Mouse (Mus musculus): ENCODE measurements around the gene Vmn1r4. TPM values are rescaled to one million over a fixed set of nuclear protein-coding genes. Genes with fewer than 3 reads are reported as not detected.

Vmn1r4 gene
- polyA plus RNA-seq, 1 experiment from 2014 or later: 0.07 TPM

- no peak for TF ChIP-seq CTCF (IDR thresholded peaks at IDR 0.05; ENCODE audit: low read depth)
- Histone ChIP-seq H3K9ac (ENCODE audit: low read depth, low read length) (no peak overlapping the region), H3K36me3 (ENCODE audit: control insufficient read depth, insufficient read depth) (no peaks in the 10 kb centered on the region; the same call in 1 of the 2 replicates), H3K4me1 (replicated peaks; ENCODE audit: control insufficient read depth, insufficient read depth, low read length) (peaks cover 5% of the 10 kb centered on the region; the same call in 1 of the 2 replicates), H3K9me3 (ENCODE audit: control insufficient read depth) (no peaks in the 10 kb centered on the region), H3K4me2 (replicated peaks; ENCODE audit: low read depth) (peak overlapping the region; percentile 44), H3K4me3 (ENCODE audit: low read depth, low read length) (no peak overlapping the region), H3K27me3 (replicated peaks; ENCODE audit: control insufficient read depth, insufficient read depth, low read length) (no peaks in the 10 kb centered on the region), H3K27ac (ENCODE audit: low read depth, low read length) (no peak overlapping the region)
- no peak for ATAC-seq
- 47% methylated on average over 3 of the region's 3 CpGs for WGBS
Observed at GRCm38 (mm10) chr6:56899601-56900000, 24.2 kb upstream of the Vmn1r4 start.

GRCm38 (mm10) chr6:56901336-56901735 lies 22.5 kb upstream of the Vmn1r4 start:
- Histone ChIP-seq H3K27me3 (replicated peaks; ENCODE audit: control insufficient read depth, insufficient read depth, low read length) (no peaks in the 10 kb centered on the region), H3K9me3 (ENCODE audit: control insufficient read depth) (no peaks in the 10 kb centered on the region), H3K4me2 (replicated peaks; ENCODE audit: low read depth) (peak overlapping the region; percentile 44), H3K9ac (ENCODE audit: low read depth, low read length) (no peak overlapping the region), H3K27ac (ENCODE audit: low read depth, low read length) (peak overlapping the region; percentile 31; the same call in 1 of the 2 replicates), H3K4me1 (replicated peaks; ENCODE audit: control insufficient read depth, insufficient read depth, low read length) (peaks cover 5% of the 10 kb centered on the region; the same call in 1 of the 2 replicates), H3K4me3 (ENCODE audit: low read depth, low read length) (peak overlapping the region; percentile 25), H3K36me3 (ENCODE audit: control insufficient read depth, insufficient read depth) (no peaks in the 10 kb centered on the region; the same call in 1 of the 2 replicates)
- 28% methylated on average over 3 of the region's 3 CpGs for WGBS
- no peak for TF ChIP-seq CTCF (IDR thresholded peaks at IDR 0.05; ENCODE audit: low read depth)
- ATAC-seq: peak; percentile 84

DNA sequence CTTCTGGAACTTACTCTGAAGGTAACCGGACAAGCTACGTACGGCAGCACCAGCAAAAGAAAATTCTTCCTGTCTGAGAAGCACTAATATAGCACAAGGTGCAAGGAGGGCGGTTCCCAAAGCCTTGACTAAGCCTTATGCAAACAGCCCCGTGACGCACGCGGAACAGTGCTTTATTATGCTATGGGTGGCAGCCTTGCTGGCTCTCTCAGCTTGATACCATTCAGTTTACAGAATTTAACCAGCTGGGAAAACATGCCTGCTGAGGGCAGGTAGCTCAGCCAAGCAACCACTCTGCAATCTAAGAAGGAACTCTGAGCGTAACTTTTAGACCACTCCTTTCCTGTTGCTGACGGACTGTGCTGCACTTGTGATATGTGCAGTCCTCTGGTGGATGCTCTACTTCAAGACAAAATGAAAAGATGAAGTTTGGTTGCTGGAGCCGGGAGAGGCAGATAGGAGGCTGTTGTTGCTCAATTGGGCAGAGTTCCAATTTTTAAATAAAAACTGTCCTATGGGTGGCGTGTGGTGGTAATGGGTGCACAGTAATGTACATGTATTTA lies 21.9 kb upstream of the Vmn1r4 start:
- H3K9me3 ChIP-seq (ENCODE audit: control insufficient read depth): no peaks in the 10 kb centered on the region
- ATAC-seq: peak; percentile 96
- WGBS: 22% methylated on average over 12 of the region's 12 CpGs
- 0 out of 2 replicates have a peak, but pooled peaks have one; percentile 15 for TF ChIP-seq CTCF (IDR thresholded peaks at IDR 0.05; ENCODE audit: low read depth)
- H3K4me2 ChIP-seq (replicated peaks; ENCODE audit: low read depth): peak overlapping the region; percentile 44
- H3K9ac ChIP-seq (ENCODE audit: low read depth, low read length): no peak overlapping the region
- no peaks in the 10 kb centered on the region for H3K27me3 ChIP-seq (replicated peaks; ENCODE audit: control insufficient read depth, insufficient read depth, low read length)
- peak overlapping the region; percentile 25 for H3K4me3 ChIP-seq (ENCODE audit: low read depth, low read length)
- H3K4me1 ChIP-seq (replicated peaks; ENCODE audit: control insufficient read depth, insufficient read depth, low read length): peaks cover 5% of the 10 kb centered on the region; the same call in 1 of the 2 replicates
- peak overlapping the region; percentile 31 for H3K27ac ChIP-seq (ENCODE audit: low read depth, low read length)
- no peaks in the 10 kb centered on the region; the same call in 1 of the 2 replicates for H3K36me3 ChIP-seq (ENCODE audit: control insufficient read depth, insufficient read depth)

DNA sequence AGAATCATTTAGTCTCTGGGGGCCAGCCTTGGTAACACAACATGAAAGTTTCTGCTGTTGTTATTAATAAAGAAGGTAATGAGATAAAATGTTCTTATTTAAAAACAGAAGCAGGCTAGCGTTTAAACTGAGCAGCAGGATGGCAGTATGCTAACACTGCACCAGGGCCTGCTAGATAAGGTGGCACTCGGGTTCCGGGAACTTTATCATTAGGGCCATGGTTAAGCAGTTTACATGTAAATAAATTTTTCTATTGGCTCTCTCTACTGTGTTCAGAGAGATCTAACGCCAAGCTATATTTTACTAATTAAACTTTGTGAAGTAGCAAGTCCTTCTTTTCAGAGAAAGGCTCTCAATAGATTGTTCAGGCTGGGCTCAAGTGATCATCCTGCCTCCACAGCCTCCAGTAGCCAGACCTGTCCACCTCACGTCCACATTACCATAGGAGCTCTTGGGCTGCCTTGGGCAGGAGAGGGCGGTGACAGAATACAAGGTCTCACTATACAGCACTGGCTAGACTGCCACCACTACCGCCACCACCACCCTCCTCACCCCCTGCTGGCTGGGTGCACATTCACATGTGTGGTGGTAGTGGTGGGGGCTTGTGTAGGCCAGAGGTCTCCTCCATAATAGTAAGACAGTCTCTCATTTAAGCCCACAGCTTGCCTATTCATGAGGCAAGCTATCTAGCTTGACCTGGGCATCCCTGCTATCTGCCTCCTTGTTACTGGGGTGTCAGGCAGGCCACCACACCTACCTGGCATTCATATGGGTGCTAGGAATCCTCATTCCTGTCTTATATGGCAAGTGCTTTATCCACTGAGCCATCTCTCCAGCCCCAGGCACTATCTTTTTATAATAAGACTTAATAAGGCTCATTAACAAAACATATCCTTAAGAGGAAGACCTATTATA lies 21.0 kb upstream of the Vmn1r4 start:
- Histone ChIP-seq H3K9me3 (ENCODE audit: control insufficient read depth) (no peaks in the 10 kb centered on the region), H3K36me3 (ENCODE audit: control insufficient read depth, insufficient read depth) (no peaks in the 10 kb centered on the region), H3K4me1 (replicated peaks; ENCODE audit: control insufficient read depth, insufficient read depth, low read length) (peaks cover 5% of the 10 kb centered on the region; the same call in 1 of the 2 replicates), H3K27me3 (replicated peaks; ENCODE audit: control insufficient read depth, insufficient read depth, low read length) (no peaks in the 10 kb centered on the region), H3K4me3 (ENCODE audit: low read depth, low read length) (no peak overlapping the region), H3K4me2 (replicated peaks; ENCODE audit: low read depth) (no peak overlapping the region; the same call in 1 of the 2 replicates), H3K9ac (ENCODE audit: low read depth, low read length) (no peak overlapping the region), H3K27ac (ENCODE audit: low read depth, low read length) (0 out of 2 replicates have a peak overlapping the region, but pooled peaks have one; percentile 1)
- 66% methylated on average over 7 of the region's 7 CpGs for WGBS
- TF ChIP-seq CTCF (IDR thresholded peaks at IDR 0.05; ENCODE audit: low read depth): peak; percentile 21; the same call in 1 of the 2 replicates
- ATAC-seq: no peak

DNA sequence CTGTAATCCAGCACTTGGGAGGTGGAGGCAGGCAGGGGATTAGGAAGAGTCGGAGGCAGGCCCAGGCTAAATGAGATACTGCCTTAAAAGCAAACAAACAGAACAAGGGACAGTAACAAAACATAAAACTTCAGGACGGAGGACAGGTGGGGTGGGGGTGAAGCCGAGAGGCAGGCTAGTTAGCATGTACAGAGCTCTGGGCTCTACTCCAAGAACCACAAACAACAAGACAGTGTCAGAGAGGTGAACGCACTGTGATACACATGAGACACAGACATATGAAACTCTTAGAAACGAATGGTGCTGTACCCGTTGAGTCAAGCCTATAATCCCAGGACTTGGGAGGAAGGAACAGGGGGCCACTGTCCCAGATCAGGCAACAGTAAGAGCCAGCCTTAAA lies 20.0 kb upstream of the Vmn1r4 start:
- no peaks in the 10 kb centered on the region for H3K36me3 ChIP-seq (ENCODE audit: control insufficient read depth, insufficient read depth)
- ATAC-seq: no peak
- H3K4me1 ChIP-seq (replicated peaks; ENCODE audit: control insufficient read depth, insufficient read depth, low read length): peaks cover 5% of the 10 kb centered on the region; the same call in 1 of the 2 replicates
- H3K9ac ChIP-seq (ENCODE audit: low read depth, low read length): no peak overlapping the region
- H3K27ac ChIP-seq (ENCODE audit: low read depth, low read length): peak overlapping the region; percentile 42; the same call in 1 of the 2 replicates
- 21% methylated on average over 6 of the region's 6 CpGs for WGBS
- no peak overlapping the region for H3K4me2 ChIP-seq (replicated peaks; ENCODE audit: low read depth)
- H3K9me3 ChIP-seq (ENCODE audit: control insufficient read depth): no peaks in the 10 kb centered on the region
- H3K27me3 ChIP-seq (replicated peaks; ENCODE audit: control insufficient read depth, insufficient read depth, low read length): no peaks in the 10 kb centered on the region
- TF ChIP-seq CTCF (IDR thresholded peaks at IDR 0.05; ENCODE audit: low read depth): no peak
- H3K4me3 ChIP-seq (ENCODE audit: low read depth, low read length): no peak overlapping the region

- Histone ChIP-seq H3K4me2 (replicated peaks; ENCODE audit: low read depth) (no peak overlapping the region), H3K4me3 (ENCODE audit: low read depth, low read length) (no peak overlapping the region), H3K27me3 (replicated peaks; ENCODE audit: control insufficient read depth, insufficient read depth, low read length) (no peaks in the 10 kb centered on the region), H3K9ac (ENCODE audit: low read depth, low read length) (no peak overlapping the region), H3K4me1 (replicated peaks; ENCODE audit: control insufficient read depth, insufficient read depth, low read length) (peaks cover 5% of the 10 kb centered on the region; the same call in 1 of the 2 replicates), H3K27ac (ENCODE audit: low read depth, low read length) (peak overlapping the region; percentile 15; the same call in 1 of the 2 replicates), H3K36me3 (ENCODE audit: control insufficient read depth, insufficient read depth) (no peaks in the 10 kb centered on the region), H3K9me3 (ENCODE audit: control insufficient read depth) (no peaks in the 10 kb centered on the region)
- ATAC-seq: no peak
- WGBS: 85% methylated on average over 1 of the region's 1 CpGs
- TF ChIP-seq CTCF (IDR thresholded peaks at IDR 0.05; ENCODE audit: low read depth): no peak
Observed at GRCm38 (mm10) chr6:56904330-56904729, 19.5 kb upstream of the Vmn1r4 start.

Data from intestine, postnatal 0 days (tissue).